27 mouse cellular contexts compared by ENCODE assay signal in genomic region chr1:179361481-179362466, GRCm38 (mm10).
DNase-seq lines count a peak whose midpoint lies in the region; ATAC-seq lines count a peak whose summit lies in the region.
"Had no signal": no experiment of that assay in that cellular context is flagged by ENCODE, and none has a peak within 500 bp of the region (broad histone marks: within the 10 kb centered on the region; RNA-seq: fewer than 3 reads in every experiment).

No protein-coding gene starts in this region.

- ATAC-seq in embryonic facial prominence, embryonic 12.5 days (ENCODE audit: insufficient number of reproducible peaks, insufficient read depth, low FRiP score, low TSS enrichment) = peak; percentile 56; the same call in 1 of the 2 replicates
- peak; percentile 71; the same call in 1 of the 2 replicates for ATAC-seq in embryonic facial prominence, embryonic 14.5 days (ENCODE audit: low read depth)
- ATAC-seq: CD4-positive, CD25-positive, alpha-beta regulatory T cell, adult 4 months had no signal

- H3K36me3 ChIP-seq in embryonic facial prominence, embryonic 12.5 days = no peaks in the 10 kb centered on the region
- H3K36me3 ChIP-seq in embryonic facial prominence, embryonic 10.5 days (replicated peaks) = no peaks in the 10 kb centered on the region
- no peaks in the 10 kb centered on the region for H3K36me3 ChIP-seq in embryonic facial prominence, embryonic 14.5 days (ENCODE audit: control insufficient read depth, insufficient read depth, low read length)
- H3K36me3 ChIP-seq: forebrain, embryonic 12.5 days; heart, embryonic 13.5 days; kidney, embryonic 15.5 days; liver, embryonic 13.5 days; stomach, embryonic 15.5 days had no signal

- DNase-seq in embryonic facial prominence, embryonic 10.5 days (ENCODE audit: low spot score) = no peak
- peak; percentile 77 for DNase-seq in embryonic facial prominence, embryonic 14.5 days (ENCODE audit: low spot score)
- DNase-seq in hindlimb bud, embryonic 11.5 days (ENCODE audit: extremely low spot score, low read depth, low spot score) = peak; percentile 18
- no peak for DNase-seq in left cerebral cortex, adult 9 months (ENCODE audit: low spot score in 2 of 2)
- no peak for DNase-seq in adrenal gland, postnatal 10 days
- no peak for DNase-seq in layer of hippocampus, postnatal 10 days (ENCODE audit: low spot score in 2 of 2)
- DNase-seq: cerebellum, adult 18-20 months; cerebellum, postnatal 14 days; gastrocnemius, adult 2 months; heart, adult 11 months; heart, postnatal 14 days; kidney, adult 11 months; kidney, postnatal 36 days; left cerebral cortex, postnatal 4 days; liver, embryonic 13.5 days; lung, adult 2 months; lung, postnatal 36 days; right cerebral cortex, adult 18-20 months; right cerebral cortex, postnatal 4 days; thymus, postnatal 25 days had no signal

- peak overlapping the region; percentile 77 for H3K27ac ChIP-seq in embryonic facial prominence, embryonic 12.5 days
- H3K27ac ChIP-seq in embryonic facial prominence, embryonic 10.5 days (replicated peaks) = no peak overlapping the region
- peak overlapping the region; percentile 75 for H3K27ac ChIP-seq in embryonic facial prominence, embryonic 14.5 days (replicated peaks; ENCODE audit: low read depth, low read length)
- H3K27ac ChIP-seq: forebrain, embryonic 12.5 days; gastrocnemius, adult 2 months; heart, embryonic 13.5 days; kidney, embryonic 15.5 days; left cerebral cortex, adult 2 months; liver, embryonic 13.5 days; stomach, embryonic 15.5 days had no signal

- H3K9me3 ChIP-seq in embryonic facial prominence, embryonic 12.5 days = no peaks in the 10 kb centered on the region
- H3K9me3 ChIP-seq in embryonic facial prominence, embryonic 10.5 days = no peaks in the 10 kb centered on the region
- no peaks in the 10 kb centered on the region for H3K9me3 ChIP-seq in embryonic facial prominence, embryonic 14.5 days (ENCODE audit: control insufficient read depth, low read length)
- H3K9me3 ChIP-seq: forebrain, embryonic 12.5 days; heart, embryonic 13.5 days; kidney, embryonic 15.5 days; liver, embryonic 13.5 days; stomach, embryonic 15.5 days had no signal

- H3K4me3 ChIP-seq in embryonic facial prominence, embryonic 12.5 days = no peak overlapping the region
- H3K4me3 ChIP-seq in embryonic facial prominence, embryonic 10.5 days = no peak overlapping the region
- H3K4me3 ChIP-seq in embryonic facial prominence, embryonic 14.5 days (ENCODE audit: low read depth, low read length) = no peak overlapping the region
- H3K4me3 ChIP-seq: forebrain, embryonic 12.5 days; gastrocnemius, adult 2 months; heart, embryonic 13.5 days; kidney, embryonic 15.5 days; left cerebral cortex, adult 2 months; liver, embryonic 13.5 days; stomach, embryonic 15.5 days had no signal

- H3K4me2 ChIP-seq in embryonic facial prominence, embryonic 12.5 days (replicated peaks) = no peak overlapping the region
- H3K4me2 ChIP-seq in embryonic facial prominence, embryonic 14.5 days (ENCODE audit: low read depth, low read length) = no peak overlapping the region; the same call in 1 of the 2 replicates
- H3K4me2 ChIP-seq: forebrain, embryonic 12.5 days; heart, embryonic 13.5 days; kidney, embryonic 15.5 days; liver, embryonic 13.5 days; stomach, embryonic 15.5 days had no signal

- 44% methylated on average over 8 of the region's 8 CpGs for WGBS in embryonic facial prominence, embryonic 12.5 days
- WGBS in embryonic facial prominence, embryonic 10.5 days = 70% methylated on average over 8 of the region's 8 CpGs
- WGBS in embryonic facial prominence, embryonic 14.5 days = 38% methylated on average over 8 of the region's 8 CpGs

- no peak overlapping the region for H3K9ac ChIP-seq in embryonic facial prominence, embryonic 12.5 days
- no peak overlapping the region for H3K9ac ChIP-seq in embryonic facial prominence, embryonic 14.5 days (ENCODE audit: low read depth, low read length)
- H3K9ac ChIP-seq: forebrain, embryonic 12.5 days; heart, embryonic 13.5 days; kidney, embryonic 15.5 days; liver, embryonic 13.5 days; stomach, embryonic 15.5 days had no signal

- no peaks in the 10 kb centered on the region for H3K27me3 ChIP-seq in embryonic facial prominence, embryonic 12.5 days
- H3K27me3 ChIP-seq in embryonic facial prominence, embryonic 10.5 days (replicated peaks; ENCODE audit: low read depth, poor library complexity, severe bottlenecking) = no peaks in the 10 kb centered on the region
- no peaks in the 10 kb centered on the region for H3K27me3 ChIP-seq in embryonic facial prominence, embryonic 14.5 days (replicated peaks; ENCODE audit: control insufficient read depth, insufficient read depth, low read length)
- H3K27me3 ChIP-seq: forebrain, embryonic 12.5 days; heart, embryonic 13.5 days; kidney, embryonic 15.5 days; liver, embryonic 13.5 days; stomach, embryonic 15.5 days had no signal

- H3K4me1 ChIP-seq in embryonic facial prominence, embryonic 12.5 days = peaks cover 13% of the 10 kb centered on the region; the same call in 1 of the 2 replicates
- H3K4me1 ChIP-seq in embryonic facial prominence, embryonic 10.5 days = peaks cover 8% of the 10 kb centered on the region; the same call in 1 of the 2 replicates
- peaks cover 6% of the 10 kb centered on the region; the same call in 1 of the 2 replicates for H3K4me1 ChIP-seq in embryonic facial prominence, embryonic 14.5 days (ENCODE audit: control insufficient read depth, insufficient read depth, low read length)
- H3K4me1 ChIP-seq: forebrain, embryonic 12.5 days; kidney, embryonic 15.5 days; liver, embryonic 13.5 days; stomach, embryonic 15.5 days had no signal

Comparison
In these comparisons a context has a peak if more than half of its experiments do, and no peak if none do; other contexts are left out.
1. DNase-seq: peak in embryonic facial prominence, embryonic 14.5 days (single experiment) and hindlimb bud, embryonic 11.5 days (single experiment); none in embryonic facial prominence, embryonic 10.5 days (single experiment), left cerebral cortex, adult 9 months (0 of 2), adrenal gland, postnatal 10 days (single experiment) and layer of hippocampus, postnatal 10 days (0 of 2).